Mouse (Mus musculus): ENCODE measurements around the gene Dusp13.

The Dusp13 gene

GRCm38 (mm10) chr14:21722021-21722698 is 28.8 kb downstream of the Dusp13 start:
- Histone ChIP-seq H3K27me3 (ENCODE audit: insufficient read depth, low read length) (peaks cover 8% of the 10 kb centered on the region), H3K4me3 (replicated peaks; ENCODE audit: low read length) (no peak overlapping the region), H3K9me3 (ENCODE audit: low read length) (peaks cover 10% of the 10 kb centered on the region), H3K36me3 (ENCODE audit: insufficient read depth, low read length) (no peaks in the 10 kb centered on the region), H3K4me1 (replicated peaks; ENCODE audit: low read depth, low read length) (no peaks in the 10 kb centered on the region)
- TF ChIP-seq CTCF (conservative IDR thresholded peaks at IDR 0.05; ENCODE audit: low read length) = no peak
- TF ChIP-seq POU5F1 (IDR thresholded peaks at IDR 0.05; ENCODE audit: borderline replicate concordance, low read length) = no peak
- TF ChIP-seq NANOG (IDR thresholded peaks at IDR 0.05; ENCODE audit: borderline replicate concordance, low read length) = no peak

GRCm38 (mm10) chr14:21720430-21721205 is 30.4 kb downstream of the Dusp13 start:
- Histone ChIP-seq H3K4me3 (replicated peaks; ENCODE audit: low read length) (no peak overlapping the region), H3K9me3 (ENCODE audit: low read length) (peaks cover 10% of the 10 kb centered on the region), H3K4me1 (replicated peaks; ENCODE audit: low read depth, low read length) (no peaks in the 10 kb centered on the region), H3K27me3 (ENCODE audit: insufficient read depth, low read length) (peaks cover 8% of the 10 kb centered on the region), H3K36me3 (ENCODE audit: insufficient read depth, low read length) (no peaks in the 10 kb centered on the region)
- TF ChIP-seq NANOG (IDR thresholded peaks at IDR 0.05; ENCODE audit: borderline replicate concordance, low read length) (no peak), CTCF (conservative IDR thresholded peaks at IDR 0.05; ENCODE audit: low read length) (no peak), POU5F1 (IDR thresholded peaks at IDR 0.05; ENCODE audit: borderline replicate concordance, low read length) (no peak)

GRCm38 (mm10) chr14:21719646-21720383 is 31.2 kb downstream of the Dusp13 start:
- Histone ChIP-seq H3K4me1 (replicated peaks; ENCODE audit: low read depth, low read length) (no peaks in the 10 kb centered on the region), H3K4me3 (replicated peaks; ENCODE audit: low read length) (no peak overlapping the region), H3K36me3 (ENCODE audit: insufficient read depth, low read length) (no peaks in the 10 kb centered on the region), H3K27me3 (ENCODE audit: insufficient read depth, low read length) (peaks cover 6% of the 10 kb centered on the region; the same call in 1 of the 2 replicates), H3K9me3 (ENCODE audit: low read length) (peaks cover 10% of the 10 kb centered on the region)
- no peak for TF ChIP-seq CTCF (conservative IDR thresholded peaks at IDR 0.05; ENCODE audit: low read length)
- TF ChIP-seq POU5F1 (IDR thresholded peaks at IDR 0.05; ENCODE audit: borderline replicate concordance, low read length) = no peak
- no peak for TF ChIP-seq NANOG (IDR thresholded peaks at IDR 0.05; ENCODE audit: borderline replicate concordance, low read length)

- Histone ChIP-seq H3K4me3 (replicated peaks; ENCODE audit: low read length) (no peak within 1 kb of the TSS), H3K4me1 (replicated peaks; ENCODE audit: low read depth, low read length) (no peaks in the 10 kb centered on the region), H3K9me3 (ENCODE audit: low read length) (no peaks in the 10 kb centered on the region), H3K27me3 (ENCODE audit: insufficient read depth, low read length) (peaks cover 12% of the 10 kb centered on the region), H3K36me3 (ENCODE audit: insufficient read depth, low read length) (no peaks in the 10 kb centered on the region)
- no peak for TF ChIP-seq NANOG (IDR thresholded peaks at IDR 0.05; ENCODE audit: borderline replicate concordance, low read length)
- no peak for TF ChIP-seq POU5F1 (IDR thresholded peaks at IDR 0.05; ENCODE audit: borderline replicate concordance, low read length)
Observed at GRCm38 (mm10) chr14:21714486-21714885, 36.5 kb downstream of the Dusp13 start, which contains the start of gene Dupd1. Gene Dupd1, minus strand, starts transcription at chr14:21714576.

- H3K9me3 ChIP-seq (ENCODE audit: low read length) = no peaks in the 10 kb centered on the region
- TF ChIP-seq NANOG (IDR thresholded peaks at IDR 0.05; ENCODE audit: borderline replicate concordance, low read length) (no peak), POU5F1 (IDR thresholded peaks at IDR 0.05; ENCODE audit: borderline replicate concordance, low read length) (no peak), CTCF (conservative IDR thresholded peaks at IDR 0.05; ENCODE audit: low read length) (no peak)
Observed at GRCm38 (mm10) chr14:21711231-21711630, 39.8 kb downstream of the Dusp13 start.

DNA sequence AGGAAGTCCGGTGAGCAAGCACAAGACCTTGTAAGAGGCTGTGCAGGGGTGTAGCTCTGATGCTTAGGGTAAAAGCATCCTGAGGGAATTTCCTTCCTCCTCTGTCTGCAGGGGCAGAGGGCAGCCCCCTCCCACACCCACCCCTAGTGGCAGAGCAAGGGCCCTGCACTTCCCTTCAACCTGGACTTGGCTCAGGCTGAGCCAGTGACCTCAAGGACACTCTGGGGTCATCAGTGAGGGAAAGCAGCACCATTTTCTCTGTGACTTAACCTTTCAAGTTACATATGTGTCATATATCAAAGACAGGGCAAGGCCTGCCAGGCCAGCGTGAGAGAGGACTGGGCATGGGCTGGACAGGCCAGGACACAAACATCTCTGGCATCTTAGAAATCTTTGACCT is 41.4 kb downstream of the Dusp13 start:
- no peaks in the 10 kb centered on the region for H3K36me3 ChIP-seq (ENCODE audit: insufficient read depth, low read length)
- H3K9me3 ChIP-seq (ENCODE audit: low read length) = no peaks in the 10 kb centered on the region
- TF ChIP-seq NANOG (IDR thresholded peaks at IDR 0.05; ENCODE audit: borderline replicate concordance, low read length) (no peak), CTCF (conservative IDR thresholded peaks at IDR 0.05; ENCODE audit: low read length) (peak; percentile 32; the same call in 1 of the 2 replicates), POU5F1 (IDR thresholded peaks at IDR 0.05; ENCODE audit: borderline replicate concordance, low read length) (no peak)
- H3K27me3 ChIP-seq (ENCODE audit: insufficient read depth, low read length) = peaks cover 12% of the 10 kb centered on the region; the same call in 1 of the 2 replicates
- H3K4me3 ChIP-seq (replicated peaks; ENCODE audit: low read length) = no peak overlapping the region
- 0 out of 2 replicates have a peak, but pooled peaks cover 5% of the 10 kb centered on the region for H3K4me1 ChIP-seq (replicated peaks; ENCODE audit: low read depth, low read length)

More at GRCm38 (mm10) chr14:21711231-21711630, 39.8 kb downstream of the Dusp13 start:
- 0 out of 2 replicates have a peak, but pooled peaks cover 5% of the 10 kb centered on the region for H3K4me1 ChIP-seq (replicated peaks; ENCODE audit: low read depth, low read length)
- H3K36me3 ChIP-seq (ENCODE audit: insufficient read depth, low read length) = no peaks in the 10 kb centered on the region
- peaks cover 12% of the 10 kb centered on the region for H3K27me3 ChIP-seq (ENCODE audit: insufficient read depth, low read length)
- no peak overlapping the region for H3K4me3 ChIP-seq (replicated peaks; ENCODE audit: low read length)

- peaks cover 9% of the 10 kb centered on the region; the same call in 1 of the 2 replicates for H3K27me3 ChIP-seq (ENCODE audit: insufficient read depth, low read length)
Observed at GRCm38 (mm10) chr14:21706759-21707571, 44.0 kb downstream of the Dusp13 start.

More at GRCm38 (mm10) chr14:21706759-21707571, 44.0 kb downstream of the Dusp13 start:
- Histone ChIP-seq H3K4me3 (replicated peaks; ENCODE audit: low read length) (no peak overlapping the region), H3K36me3 (ENCODE audit: insufficient read depth, low read length) (no peaks in the 10 kb centered on the region), H3K9me3 (ENCODE audit: low read length) (no peaks in the 10 kb centered on the region), H3K4me1 (replicated peaks; ENCODE audit: low read depth, low read length) (0 out of 2 replicates have a peak, but pooled peaks cover 5% of the 10 kb centered on the region)
- TF ChIP-seq CTCF (conservative IDR thresholded peaks at IDR 0.05; ENCODE audit: low read length) (no peak), POU5F1 (IDR thresholded peaks at IDR 0.05; ENCODE audit: borderline replicate concordance, low read length) (no peak), NANOG (IDR thresholded peaks at IDR 0.05; ENCODE audit: borderline replicate concordance, low read length) (no peak)
